Mouse (Mus musculus) limb, embryonic 11.5 days (tissue): Measurements from ENCODE around the gene Cab39. TPM values are rescaled to one million over a fixed set of nuclear protein-coding genes. Genes with fewer than 3 reads are reported as not detected.
"Not testable (repeated sequence)": the region's sequence is repeated elsewhere in the genome, so short reads cannot be mapped to it uniquely, and the experiment has no call there.

Source experiments
- ATAC-seq: fragments of 200-750 bp; cut with Nextera tagmentation; 2 replicates; pipeline ENCODE4 v1.8.0; 2017; ENCODE audit warnings: low read depth; ENCODE audit not compliant: insufficient number of reproducible peaks, low FRiP score, low TSS enrichment
- DNase-seq: peaks from one replicate; pipeline ENCODE4 v3.0.0-alpha.2; 2015; ENCODE audit warnings: low spot score
- H3K27ac ChIP-seq: fragments of 300-500 bp; sonication (generic); replicated peaks from 2 replicates; pipeline ENCODE4 v1.5.1; 2014; ENCODE audit warnings: low read depth, mild to moderate bottlenecking, low read length
- H3K27me3 ChIP-seq: fragments of 300-500 bp; sonication (generic); 2 replicates; pipeline ENCODE4 v1.6.1; 2014; ENCODE audit warnings: mild to moderate bottlenecking, low read length, mixed read lengths; ENCODE audit not compliant: control insufficient read depth, insufficient read depth
- H3K36me3 ChIP-seq: fragments of 300-500 bp; sonication (generic); 2 replicates; pipeline ENCODE4 v1.6.1; 2014; ENCODE audit warnings: mild to moderate bottlenecking, low read length, moderate library complexity, mixed read lengths; ENCODE audit not compliant: control insufficient read depth, insufficient read depth
- H3K4me1 ChIP-seq: fragments of 300-500 bp; sonication (generic); 2 replicates; pipeline ENCODE4 v1.6.1; 2014; ENCODE audit warnings: low read length, mixed read lengths; ENCODE audit not compliant: control insufficient read depth, insufficient read depth
- H3K4me2 ChIP-seq: fragments of 300-500 bp; sonication (generic); 2 replicates; pipeline ENCODE4 v1.6.1; 2014; ENCODE audit warnings: low read depth, mild to moderate bottlenecking, moderate library complexity; ENCODE audit not compliant: severe bottlenecking
- H3K4me3 ChIP-seq: fragments of 300-500 bp; sonication (generic); 2 replicates; pipeline ENCODE4 v1.5.1; 2014; ENCODE audit warnings: low read depth, low read length
- H3K9ac ChIP-seq: fragments of 300-500 bp; sonication (generic); 2 replicates; pipeline ENCODE4 v1.6.1; 2014; ENCODE audit warnings: mild to moderate bottlenecking, low read length
- H3K9me3 ChIP-seq: fragments of 300-500 bp; sonication (generic); 2 replicates; pipeline ENCODE4 v1.6.1; 2016; ENCODE audit warnings: low read length; ENCODE audit not compliant: control insufficient read depth
- WGBS: fragments of 180-500 bp; shearing (Covaris S2); extraction: QIAGEN DNeasy Blood & Tissue Kit; methylation state at CpG from one replicate; pipeline ENCODE4 v1.1.7; 2014; 5-methylcytosine and 5-hydroxymethylcytosine counted together
- polyA plus RNA-seq: library from polyadenylated mRNA; unstranded; fragments of >200 nt; fragmentation: Nextera tagmentation; extraction: Ambion mirVana; gene quantifications from 2 replicates; pipeline ENCODE4 v1.2.1, GENCODE M21; 2014

Cab39 gene
- polyA plus RNA-seq, 1 experiment from 2014 or later: 40.3 TPM

- H3K9me3 ChIP-seq: no peaks in the 10 kb centered on the region
- H3K4me2 ChIP-seq: no peak overlapping the region
- no peak overlapping the region for H3K4me3 ChIP-seq
- no peak overlapping the region for H3K9ac ChIP-seq
- no peaks in the 10 kb centered on the region for H3K4me1 ChIP-seq
- DNase-seq: no peak
- H3K27me3 ChIP-seq: no peaks in the 10 kb centered on the region
- no peak for ATAC-seq
- 79% methylated on average over 1 of the region's 1 CpGs for WGBS
- no peak overlapping the region for H3K27ac ChIP-seq
- H3K36me3 ChIP-seq: 0 out of 2 replicates have a peak, but pooled peaks cover 2% of the 10 kb centered on the region
Measured at GRCm38 (mm10) chr1:85799776-85800175, 6.5 kb downstream of the Cab39 start.

DNA sequence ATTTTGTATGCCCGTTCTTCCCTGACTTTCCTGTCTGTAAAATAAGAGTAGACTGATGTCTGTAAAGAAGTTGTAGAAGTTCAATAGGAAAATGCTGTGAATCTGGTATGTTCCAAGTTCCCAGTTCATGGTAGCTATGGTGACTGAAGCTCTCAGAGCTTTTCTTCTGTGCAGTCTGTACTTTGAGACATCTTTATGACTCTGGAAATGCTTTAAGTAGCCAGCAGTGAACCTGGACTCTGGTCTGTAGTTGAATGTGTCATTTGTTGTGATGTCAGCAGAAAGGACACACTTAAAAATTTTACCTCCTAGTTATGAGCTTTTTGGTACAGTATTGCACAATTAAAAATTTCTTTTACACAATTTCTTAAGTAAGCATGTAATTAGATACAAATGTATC lies 9.3 kb downstream of the Cab39 start:
- H3K9me3 ChIP-seq: no peaks in the 10 kb centered on the region
- H3K4me2 ChIP-seq: no peak overlapping the region
- no peak for ATAC-seq
- H3K9ac ChIP-seq: no peak overlapping the region
- H3K27me3 ChIP-seq: no peaks in the 10 kb centered on the region
- no peak for DNase-seq
- H3K4me1 ChIP-seq: no peaks in the 10 kb centered on the region
- H3K4me3 ChIP-seq: no peak overlapping the region
- WGBS: 90% methylated on average over 1 of the region's 1 CpGs
- no peaks in the 10 kb centered on the region for H3K36me3 ChIP-seq
- no peak overlapping the region for H3K27ac ChIP-seq

DNA sequence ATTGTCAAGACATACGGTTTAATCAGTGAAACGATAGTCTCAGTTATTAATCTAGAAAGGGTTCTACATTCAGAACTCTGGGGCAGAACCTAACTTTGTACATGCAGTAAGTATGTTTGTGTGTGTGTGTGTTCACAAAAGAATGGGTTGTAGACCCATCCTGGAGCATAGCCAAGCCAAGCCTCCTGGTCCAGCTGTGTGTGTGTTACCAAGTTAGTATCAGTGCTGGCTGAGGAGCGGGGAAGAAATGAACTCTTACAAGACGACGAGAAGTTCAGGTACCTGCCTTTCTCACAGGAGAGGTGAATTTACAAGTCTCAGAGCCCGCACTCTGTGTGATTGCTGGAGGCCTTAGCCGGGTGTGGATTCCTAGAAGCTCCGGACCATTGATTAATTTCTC lies 11.3 kb downstream of the Cab39 start:
- H3K4me1 ChIP-seq: no peaks in the 10 kb centered on the region
- no peak overlapping the region for H3K9ac ChIP-seq
- H3K36me3 ChIP-seq: no peaks in the 10 kb centered on the region
- H3K27ac ChIP-seq: no peak overlapping the region
- no peak overlapping the region for H3K4me3 ChIP-seq
- DNase-seq (no peak), ATAC-seq (no peak)
- H3K4me2 ChIP-seq: no peak overlapping the region
- no peaks in the 10 kb centered on the region for H3K27me3 ChIP-seq
- 92% methylated on average over 8 of the region's 8 CpGs for WGBS
- no peaks in the 10 kb centered on the region for H3K9me3 ChIP-seq

GRCm38 (mm10) chr1:85809256-85809655 lies 16.0 kb downstream of the Cab39 start:
- H3K9me3 ChIP-seq: no peaks in the 10 kb centered on the region
- no peak for ATAC-seq
- DNase-seq: no peak
- no peak overlapping the region for H3K4me2 ChIP-seq
- no peak overlapping the region for H3K27ac ChIP-seq
- no peaks in the 10 kb centered on the region for H3K4me1 ChIP-seq
- WGBS: 87% methylated on average over 4 of the region's 4 CpGs
- no peaks in the 10 kb centered on the region for H3K27me3 ChIP-seq
- H3K9ac ChIP-seq: no peak overlapping the region
- no peaks in the 10 kb centered on the region for H3K36me3 ChIP-seq
- H3K4me3 ChIP-seq: no peak overlapping the region

DNA sequence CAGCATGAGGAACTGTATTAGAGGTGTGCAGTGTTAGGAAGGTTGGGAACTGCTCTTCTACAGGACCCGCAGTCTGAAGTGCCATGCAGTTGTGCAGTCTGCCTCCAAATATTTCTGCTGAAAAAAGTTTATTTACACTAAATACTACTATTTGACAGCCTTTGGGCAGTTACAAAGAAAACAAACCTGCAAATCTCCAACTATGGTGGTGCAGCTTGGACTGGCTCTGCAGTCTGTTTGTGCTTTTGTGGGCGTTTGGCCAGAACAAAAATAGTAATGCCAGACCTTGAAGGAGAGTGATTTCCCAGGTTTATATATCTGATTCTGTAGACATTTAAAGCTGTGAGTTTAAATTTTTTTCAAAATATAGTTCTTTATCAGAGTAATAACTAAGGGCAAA lies 17.1 kb downstream of the Cab39 start:
- no peaks in the 10 kb centered on the region for H3K36me3 ChIP-seq
- no peak overlapping the region for H3K4me2 ChIP-seq
- H3K9ac ChIP-seq: no peak overlapping the region
- H3K4me1 ChIP-seq: no peaks in the 10 kb centered on the region
- H3K9me3 ChIP-seq: no peaks in the 10 kb centered on the region
- no peak for DNase-seq
- 96% methylated on average over 2 of the region's 2 CpGs for WGBS
- H3K27ac ChIP-seq: no peak overlapping the region
- no peaks in the 10 kb centered on the region for H3K27me3 ChIP-seq
- no peak for ATAC-seq
- no peak overlapping the region for H3K4me3 ChIP-seq

DNA sequence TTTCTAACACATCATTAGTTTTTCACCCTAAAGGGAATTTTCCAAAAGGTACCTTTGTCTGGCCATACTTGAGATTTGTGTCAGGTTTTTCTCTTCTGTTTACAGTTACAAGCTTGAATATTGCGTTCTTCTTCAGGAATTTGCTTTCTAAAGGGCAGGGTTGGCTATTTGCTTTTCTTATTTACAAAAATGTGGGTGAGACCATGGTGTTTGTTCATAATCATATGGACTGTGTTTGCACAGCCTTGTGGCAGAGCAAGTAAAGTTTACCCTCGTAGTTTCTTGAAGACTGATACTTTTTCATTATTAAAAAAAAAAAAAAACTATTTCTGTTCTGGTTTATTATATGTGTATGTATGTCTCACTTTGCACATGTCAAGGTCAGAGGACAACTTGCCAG lies 17.5 kb downstream of the Cab39 start:
- no peaks in the 10 kb centered on the region for H3K27me3 ChIP-seq
- no peak for DNase-seq
- no peak overlapping the region for H3K27ac ChIP-seq
- no peak for ATAC-seq
- H3K9ac ChIP-seq: no peak overlapping the region
- no peak overlapping the region for H3K4me3 ChIP-seq
- H3K4me1 ChIP-seq: no peaks in the 10 kb centered on the region
- whole genome bisulfite sequencing: 86% methylated on average over 2 of the region's 2 CpGs
- H3K4me2 ChIP-seq: no peak overlapping the region
- H3K9me3 ChIP-seq: no peaks in the 10 kb centered on the region
- H3K36me3 ChIP-seq: no peaks in the 10 kb centered on the region

- H3K36me3 ChIP-seq, H3K4me3 ChIP-seq, H3K4me2 ChIP-seq, H3K9ac ChIP-seq, H3K27me3 ChIP-seq, H3K9me3 ChIP-seq, H3K27ac ChIP-seq, ATAC-seq, DNase-seq, H3K4me1 ChIP-seq: not testable (repeated sequence)
Measured at GRCm38 (mm10) chr1:85814213-85814612, 21.0 kb downstream of the Cab39 start.

GRCm38 (mm10) chr1:85818121-85818520 lies 24.9 kb downstream of the Cab39 start:
- no peaks in the 10 kb centered on the region for H3K4me1 ChIP-seq
- WGBS: 97% methylated on average over 6 of the region's 6 CpGs
- H3K27ac ChIP-seq: no peak overlapping the region
- H3K36me3 ChIP-seq: peaks cover 4% of the 10 kb centered on the region
- no peak overlapping the region for H3K4me3 ChIP-seq
- H3K9me3 ChIP-seq: no peaks in the 10 kb centered on the region
- H3K27me3 ChIP-seq: no peaks in the 10 kb centered on the region
- DNase-seq (no peak), ATAC-seq (no peak)
- no peak overlapping the region for H3K9ac ChIP-seq
- H3K4me2 ChIP-seq: no peak overlapping the region

GRCm38 (mm10) chr1:85819695-85820094 lies 26.5 kb downstream of the Cab39 start:
- no peak overlapping the region for H3K4me2 ChIP-seq
- H3K36me3 ChIP-seq: peaks cover 4% of the 10 kb centered on the region
- H3K9me3 ChIP-seq: no peaks in the 10 kb centered on the region
- DNase-seq (no peak), ATAC-seq (no peak)
- H3K9ac ChIP-seq: no peak overlapping the region
- H3K27me3 ChIP-seq: no peaks in the 10 kb centered on the region
- no peaks in the 10 kb centered on the region for H3K4me1 ChIP-seq
- WGBS: 98% methylated on average over 1 of the region's 1 CpGs
- H3K4me3 ChIP-seq: no peak overlapping the region
- H3K27ac ChIP-seq: no peak overlapping the region
